Comparison of ENCODE assay signal across 8 mouse cellular contexts in genomic region chr17:84003489-84004234, GRCm38 (mm10).
DNase-seq lines count a peak whose midpoint lies in the region; ATAC-seq lines count a peak whose summit lies in the region.

No protein-coding gene starts in this region.

- ATAC-seq in lung, embryonic 15.5 days (ENCODE audit: borderline replicate concordance, extremely low read depth, low FRiP score, low TSS enrichment): no peak
- ATAC-seq in heart, embryonic 15.5 days (replicated peaks; ENCODE audit: insufficient number of reproducible peaks, insufficient read depth, low FRiP score, low read depth): no peak; the same call in 1 of the 2 replicates
- no peak for ATAC-seq in forebrain, embryonic 14.5 days

- no peak overlapping the region for H3K9ac ChIP-seq in lung, embryonic 15.5 days
- no peak overlapping the region for H3K9ac ChIP-seq in heart, embryonic 15.5 days
- no peak overlapping the region for H3K9ac ChIP-seq in forebrain, embryonic 14.5 days (ENCODE audit: low read length)

- peak overlapping the region; percentile 86 for H3K27ac ChIP-seq in lung, embryonic 15.5 days
- peak overlapping the region; percentile 33; the same call in 1 of the 2 replicates for H3K27ac ChIP-seq in heart, embryonic 15.5 days
- no peak overlapping the region for H3K27ac ChIP-seq in forebrain, embryonic 14.5 days (ENCODE audit: low read depth, low read length)

- no peaks in the 10 kb centered on the region for H3K9me3 ChIP-seq in lung, embryonic 15.5 days
- no peaks in the 10 kb centered on the region for H3K9me3 ChIP-seq in heart, embryonic 15.5 days (replicated peaks)
- no peaks in the 10 kb centered on the region for H3K9me3 ChIP-seq in forebrain, embryonic 14.5 days (replicated peaks; ENCODE audit: control insufficient read depth, low read length)

- peaks cover 31% of the 10 kb centered on the region for H3K4me1 ChIP-seq in lung, embryonic 15.5 days
- H3K4me1 ChIP-seq in heart, embryonic 15.5 days (replicated peaks): no peaks in the 10 kb centered on the region
- no peaks in the 10 kb centered on the region for H3K4me1 ChIP-seq in forebrain, embryonic 14.5 days (ENCODE audit: control insufficient read depth, insufficient read depth, low read length)

- WGBS in lung, embryonic 15.5 days: 62% methylated on average over 9 of the region's 9 CpGs
- 55% methylated on average over 9 of the region's 9 CpGs for WGBS in heart, embryonic 15.5 days
- 33% methylated on average over 9 of the region's 9 CpGs for WGBS in forebrain, embryonic 14.5 days

- no peaks in the 10 kb centered on the region for H3K36me3 ChIP-seq in lung, embryonic 15.5 days
- no peaks in the 10 kb centered on the region for H3K36me3 ChIP-seq in heart, embryonic 15.5 days
- no peaks in the 10 kb centered on the region for H3K36me3 ChIP-seq in forebrain, embryonic 14.5 days (ENCODE audit: control insufficient read depth, insufficient read depth, low read length)

- H3K4me3 ChIP-seq in lung, embryonic 15.5 days: no peak overlapping the region
- no peak overlapping the region for H3K4me3 ChIP-seq in heart, embryonic 15.5 days
- H3K4me3 ChIP-seq in forebrain, embryonic 14.5 days (ENCODE audit: low read depth, low read length): no peak overlapping the region

- DNase-seq in lung, postnatal 10 days: no peak
- peak; percentile 57 for DNase-seq in adipocyte (ENCODE audit: low spot score)
- peak; percentile 82 for DNase-seq in skeletal muscle tissue, adult 2 months (ENCODE audit: low read depth, low spot score)
- DNase-seq in forebrain, embryonic 14.5 days (ENCODE audit: low spot score): no peak
- DNase-seq in cerebellum, adult 8-10 months: no peak
- DNase-seq in adrenal gland, postnatal 10 days: no peak

- H3K27me3 ChIP-seq in lung, embryonic 15.5 days: no peaks in the 10 kb centered on the region
- H3K27me3 ChIP-seq in heart, embryonic 15.5 days: no peaks in the 10 kb centered on the region
- no peaks in the 10 kb centered on the region for H3K27me3 ChIP-seq in forebrain, embryonic 14.5 days (replicated peaks; ENCODE audit: control insufficient read depth, insufficient read depth, low read length)

- H3K4me2 ChIP-seq in lung, embryonic 15.5 days: peak overlapping the region; percentile 37
- no peak overlapping the region for H3K4me2 ChIP-seq in heart, embryonic 15.5 days
- no peak overlapping the region for H3K4me2 ChIP-seq in forebrain, embryonic 14.5 days (ENCODE audit: low read length)

Comparison
In these comparisons a context has a peak if more than half of its experiments do, and no peak if none do; other contexts are left out.
1. DNase-seq: peak in adipocyte (single experiment) and skeletal muscle tissue, adult 2 months (single experiment); none in lung, postnatal 10 days (single experiment), forebrain, embryonic 14.5 days (single experiment), cerebellum, adult 8-10 months (single experiment) and adrenal gland, postnatal 10 days (single experiment).